Mouse (Mus musculus): Measurements from ENCODE around the gene Phf2. TPM values are rescaled to one million over a fixed set of nuclear protein-coding genes. Genes with fewer than 3 reads are reported as not detected.

Phf2 gene
- polyA plus RNA-seq, 1 experiment from 2014 or later = 1.6 TPM

DNA sequence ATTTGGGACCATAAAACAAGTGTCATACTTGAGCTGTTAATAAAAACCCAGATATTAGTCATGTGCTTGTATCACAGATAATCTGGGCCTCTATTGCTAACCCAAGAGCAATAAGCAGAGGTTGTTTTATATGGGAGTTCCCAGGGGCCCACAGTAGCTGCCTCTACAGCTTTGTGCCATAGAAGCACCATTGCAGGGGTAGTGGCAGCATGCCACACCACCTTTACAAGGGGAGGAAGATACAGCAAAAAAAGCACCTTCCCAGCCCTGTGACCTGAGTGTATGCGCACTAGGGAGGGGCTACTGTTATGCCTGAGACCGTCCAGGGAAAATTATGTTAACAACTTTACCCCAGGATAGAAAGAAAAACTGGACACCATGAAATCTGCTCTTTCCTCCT is 34.5 kb upstream of the Phf2 start:
- H3K9ac ChIP-seq (replicated peaks) = no peak overlapping the region
- no peaks in the 10 kb centered on the region for H3K27me3 ChIP-seq (ENCODE audit: insufficient read depth, low read length)
- H3K4me3 ChIP-seq (ENCODE audit: low read depth, low read length) = no peak overlapping the region
- no peak for ATAC-seq
- no peak overlapping the region for H3K27ac ChIP-seq (ENCODE audit: low read depth)
- no peaks in the 10 kb centered on the region for H3K4me1 ChIP-seq (ENCODE audit: insufficient read depth)
- TF ChIP-seq EP300 (IDR thresholded peaks at IDR 0.05; ENCODE audit: low read depth) (no peak), CTCF (IDR thresholded peaks at IDR 0.05; ENCODE audit: low read depth) (no peak)
- DNase-seq = no peak
- H3K9me3 ChIP-seq (ENCODE audit: low read length) = no peaks in the 10 kb centered on the region
- H3K36me3 ChIP-seq (replicated peaks; ENCODE audit: insufficient read depth, low read length) = peaks cover 65% of the 10 kb centered on the region
- WGBS (ENCODE audit: insufficient replicate concordance) = 80% methylated on average over 2 of the region's 2 CpGs
- H3K4me2 ChIP-seq (ENCODE audit: low read depth, low read length) = no peak overlapping the region

DNA sequence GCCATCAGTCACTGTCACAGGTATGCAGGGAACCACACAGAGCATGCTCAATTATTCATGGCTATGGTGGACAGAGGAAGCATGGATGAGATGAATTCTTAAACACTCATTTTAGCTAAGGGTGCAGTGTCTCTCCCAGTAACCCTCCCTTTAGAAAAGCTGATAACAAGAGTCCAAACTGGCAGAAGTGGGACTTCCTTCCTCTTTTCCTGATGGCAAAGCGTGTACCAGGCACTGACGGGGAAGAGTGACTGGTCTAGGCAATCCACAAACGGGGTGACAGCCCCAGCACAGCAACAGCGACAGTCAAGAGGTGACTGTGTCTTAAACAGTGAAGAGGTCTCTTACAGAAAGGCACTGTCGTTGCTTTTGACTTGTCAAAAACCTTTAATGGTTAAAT is 24.5 kb upstream of the Phf2 start:
- Histone ChIP-seq H3K9me3 (ENCODE audit: low read length) (no peaks in the 10 kb centered on the region), H3K4me1 (ENCODE audit: insufficient read depth) (no peaks in the 10 kb centered on the region), H3K9ac (replicated peaks) (no peak overlapping the region), H3K4me3 (ENCODE audit: low read depth, low read length) (no peak overlapping the region), H3K4me2 (ENCODE audit: low read depth, low read length) (no peak overlapping the region), H3K27me3 (ENCODE audit: insufficient read depth, low read length) (no peaks in the 10 kb centered on the region), H3K36me3 (replicated peaks; ENCODE audit: insufficient read depth, low read length) (peaks cover 63% of the 10 kb centered on the region), H3K27ac (ENCODE audit: low read depth) (no peak overlapping the region)
- no peak for ATAC-seq
- 59% methylated on average over 5 of the region's 5 CpGs for WGBS (ENCODE audit: insufficient replicate concordance)
- no peak for DNase-seq
- TF ChIP-seq CTCF (IDR thresholded peaks at IDR 0.05; ENCODE audit: low read depth) (no peak), EP300 (IDR thresholded peaks at IDR 0.05; ENCODE audit: low read depth) (no peak)

DNA sequence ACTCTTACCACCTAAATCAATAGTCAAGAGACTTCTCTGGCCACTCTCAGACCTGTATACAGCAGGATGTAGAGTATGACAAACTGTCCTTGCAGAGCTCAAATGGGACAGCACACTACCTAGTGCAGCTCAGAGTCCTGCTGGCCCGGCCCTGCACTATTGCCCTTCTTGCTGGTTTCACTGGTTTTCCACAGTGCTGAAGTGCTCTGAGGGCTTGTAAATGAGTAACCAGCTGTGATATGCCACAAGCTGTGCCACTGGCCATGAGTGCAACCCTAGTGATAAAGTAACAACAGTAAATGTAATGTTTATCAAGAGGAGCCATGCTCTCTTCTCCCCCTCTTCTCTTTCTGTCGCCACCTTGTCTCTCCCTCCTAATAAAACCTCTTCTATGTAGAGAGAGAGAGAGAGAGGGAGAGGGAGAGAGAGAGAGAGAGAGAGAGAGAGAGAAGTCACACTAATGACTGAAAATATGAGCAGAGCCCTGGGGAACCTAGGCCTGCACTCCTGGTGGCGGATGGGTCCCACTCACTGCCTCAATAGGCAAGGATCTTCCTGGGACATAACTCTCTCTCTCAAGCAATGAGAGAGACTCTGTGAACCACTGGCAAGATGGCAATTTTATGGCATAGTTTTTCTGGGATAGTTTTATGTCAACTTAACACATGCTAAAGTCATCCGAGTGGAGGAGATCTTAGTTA is 19.5 kb upstream of the Phf2 start:
- no peak overlapping the region for H3K9ac ChIP-seq (replicated peaks)
- H3K9me3 ChIP-seq (ENCODE audit: low read length) = no peaks in the 10 kb centered on the region
- peak overlapping the region; percentile 12; the same call in 1 of the 2 replicates for H3K27ac ChIP-seq (ENCODE audit: low read depth)
- H3K4me1 ChIP-seq (ENCODE audit: insufficient read depth) = no peaks in the 10 kb centered on the region
- peaks cover 61% of the 10 kb centered on the region for H3K36me3 ChIP-seq (replicated peaks; ENCODE audit: insufficient read depth, low read length)
- DNase-seq (peak; percentile 38), ATAC-seq (peak; percentile 93)
- H3K27me3 ChIP-seq (ENCODE audit: insufficient read depth, low read length) = no peaks in the 10 kb centered on the region
- TF ChIP-seq CTCF (IDR thresholded peaks at IDR 0.05; ENCODE audit: low read depth) = no peak
- TF ChIP-seq EP300 (IDR thresholded peaks at IDR 0.05; ENCODE audit: low read depth) = no peak
- 67% methylated on average over 4 of the region's 4 CpGs for WGBS (ENCODE audit: insufficient replicate concordance)
- H3K4me2 ChIP-seq (ENCODE audit: low read depth, low read length) = no peak overlapping the region
- H3K4me3 ChIP-seq (ENCODE audit: low read depth, low read length) = no peak overlapping the region

DNA sequence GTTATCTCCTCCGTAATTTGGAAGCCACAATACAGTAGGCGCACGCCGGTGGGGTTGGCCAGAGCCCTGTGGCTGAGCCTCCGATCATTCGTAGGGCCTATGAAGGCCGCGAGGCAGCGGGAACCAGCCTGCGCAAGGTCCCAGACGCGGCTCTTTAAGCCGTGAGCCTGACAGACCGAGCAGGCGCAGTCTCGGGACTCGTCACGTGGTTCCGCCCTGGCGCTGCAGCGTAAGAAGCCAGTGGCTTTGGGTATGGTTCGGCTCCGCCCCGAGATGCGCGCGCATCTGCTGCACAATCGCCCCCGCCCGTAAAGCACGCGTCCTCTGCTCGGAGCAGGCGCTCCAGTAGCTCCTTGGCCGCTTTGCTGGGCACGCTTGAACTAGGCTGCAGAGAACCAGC is 7.6 kb upstream of the Phf2 start:
- Histone ChIP-seq H3K36me3 (replicated peaks; ENCODE audit: insufficient read depth, low read length) (peaks cover 25% of the 10 kb centered on the region), H3K27me3 (ENCODE audit: insufficient read depth, low read length) (no peaks in the 10 kb centered on the region), H3K4me3 (ENCODE audit: low read depth, low read length) (peak overlapping the region; percentile 39), H3K4me1 (ENCODE audit: insufficient read depth) (peaks cover 13% of the 10 kb centered on the region), H3K4me2 (ENCODE audit: low read depth, low read length) (peak overlapping the region; percentile 74), H3K9ac (replicated peaks) (peak overlapping the region; percentile 75), H3K27ac (ENCODE audit: low read depth) (peak overlapping the region; percentile 82), H3K9me3 (ENCODE audit: low read length) (no peaks in the 10 kb centered on the region)
- DNase-seq (peak; percentile 98), ATAC-seq (peak; percentile 99)
- WGBS (ENCODE audit: insufficient replicate concordance) = 2% methylated on average over 36 of the region's 36 CpGs
- TF ChIP-seq EP300 (IDR thresholded peaks at IDR 0.05; ENCODE audit: low read depth) = no peak
- no peak for TF ChIP-seq CTCF (IDR thresholded peaks at IDR 0.05; ENCODE audit: low read depth)

DNA sequence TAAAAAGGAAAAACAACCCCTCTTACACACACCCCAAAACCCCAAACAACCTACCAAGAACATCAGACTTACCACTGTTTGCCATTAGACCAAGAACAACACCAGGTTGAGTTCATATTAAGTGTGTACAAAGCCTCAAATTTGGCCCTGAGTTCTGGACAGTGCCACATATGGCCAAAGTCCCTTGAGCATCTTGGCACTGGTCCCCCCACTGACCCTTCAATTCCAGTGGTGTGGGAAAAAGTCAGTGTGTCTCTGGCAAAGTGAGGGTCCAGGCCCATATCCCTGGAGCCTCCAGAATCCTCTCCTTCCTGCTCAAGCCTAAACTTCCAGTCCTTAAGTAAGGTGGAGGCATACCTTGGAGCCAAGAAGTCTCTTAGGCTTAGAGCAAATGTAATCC is 6.9 kb upstream of the Phf2 start:
- no peak for DNase-seq
- no peak overlapping the region for H3K4me3 ChIP-seq (ENCODE audit: low read depth, low read length)
- H3K4me1 ChIP-seq (ENCODE audit: insufficient read depth) = peaks cover 15% of the 10 kb centered on the region
- peak overlapping the region; percentile 75 for H3K9ac ChIP-seq (replicated peaks)
- no peaks in the 10 kb centered on the region for H3K27me3 ChIP-seq (ENCODE audit: insufficient read depth, low read length)
- H3K36me3 ChIP-seq (replicated peaks; ENCODE audit: insufficient read depth, low read length) = peaks cover 21% of the 10 kb centered on the region
- H3K4me2 ChIP-seq (ENCODE audit: low read depth, low read length) = peak overlapping the region; percentile 74
- TF ChIP-seq CTCF (IDR thresholded peaks at IDR 0.05; ENCODE audit: low read depth) = no peak
- TF ChIP-seq EP300 (IDR thresholded peaks at IDR 0.05; ENCODE audit: low read depth) = no peak
- ATAC-seq = no peak
- peak overlapping the region; percentile 82 for H3K27ac ChIP-seq (ENCODE audit: low read depth)
- no peaks in the 10 kb centered on the region for H3K9me3 ChIP-seq (ENCODE audit: low read length)

DNA sequence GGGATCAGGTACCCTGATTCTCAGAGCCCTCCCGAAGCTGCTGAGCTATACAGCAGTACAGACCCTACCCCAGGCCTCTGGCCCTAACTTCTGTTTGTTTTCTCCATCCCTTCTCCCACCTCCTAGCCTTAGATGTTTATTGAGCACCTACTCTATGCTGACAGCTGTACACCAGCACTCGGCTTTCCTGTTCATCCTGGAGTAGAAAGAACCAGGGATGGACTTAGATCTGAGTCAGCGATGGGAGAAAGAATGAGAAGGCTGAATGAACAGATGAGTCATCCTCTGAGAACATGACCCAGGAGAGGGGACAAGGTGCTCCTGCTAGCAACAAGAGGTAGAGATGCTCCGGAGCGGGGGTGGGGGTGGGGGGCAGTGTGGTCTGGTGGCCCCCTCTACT is 1.8 kb upstream of the Phf2 start:
- 66% methylated on average over 5 of the region's 5 CpGs for WGBS (ENCODE audit: insufficient replicate concordance)
- no peak overlapping the region for H3K4me2 ChIP-seq (ENCODE audit: low read depth, low read length)
- DNase-seq = no peak
- H3K9ac ChIP-seq (replicated peaks) = no peak overlapping the region
- no peak overlapping the region for H3K4me3 ChIP-seq (ENCODE audit: low read depth, low read length)
- H3K9me3 ChIP-seq (ENCODE audit: low read length) = no peaks in the 10 kb centered on the region
- H3K27ac ChIP-seq (ENCODE audit: low read depth) = no peak overlapping the region
- peaks cover 39% of the 10 kb centered on the region for H3K4me1 ChIP-seq (ENCODE audit: insufficient read depth)
- H3K27me3 ChIP-seq (ENCODE audit: insufficient read depth, low read length) = no peaks in the 10 kb centered on the region
- 0 out of 2 replicates have a peak, but pooled peaks cover 3% of the 10 kb centered on the region for H3K36me3 ChIP-seq (replicated peaks; ENCODE audit: insufficient read depth, low read length)
- TF ChIP-seq CTCF (IDR thresholded peaks at IDR 0.05; ENCODE audit: low read depth) (no peak), EP300 (IDR thresholded peaks at IDR 0.05; ENCODE audit: low read depth) (no peak)
- no peak for ATAC-seq
